Mouse (Mus musculus) v-Abl transformed pro-B cells (cell line): Measurements from ENCODE around the gene Nupl1.

ENCODE experiments used
- in situ Hi-C, 2 experiments: fragments of 400-800 bp; cut with MboI; formaldehyde crosslinking; loops; one replicate each; pipeline ENCODE4 v1.15.1; 2025; ENCODE audit not compliant: unreplicated experiment in 2 of 2

Gene Nupl1

GRCm38 (mm10) chr14:60252004-60253000 lies 1.1 kb upstream of the Nupl1 start:
- in situ Hi-C loops = loop anchor here (25.0 kb wide), 4 partner anchors 435 to 910 kb away; partner anchors contain the start of genes Cab39l (in 2 of the 2) and Setdb2 (in 2 of the 2)

GRCm38 (mm10) chr14:60250879-60251278 lies 352 bp downstream of the Nupl1 start:
- in situ Hi-C loops = loop anchor here (25.0 kb wide), 4 partner anchors 436 to 911 kb away; partner anchors contain the start of genes Cab39l (in 2 of the 2) and Setdb2 (in 2 of the 2)

- in situ Hi-C loops = loop anchor here (25.0 kb wide), 4 partner anchors 437 to 912 kb away; partner anchors contain the start of genes Cab39l (in 2 of the 2) and Setdb2 (in 2 of the 2)
These were observed 865 bp downstream of the Nupl1 start for GRCm38 (mm10) chr14:60250366-60250765.

- in situ Hi-C loops = no loop called here
These were observed 12.7 kb downstream of the Nupl1 start for GRCm38 (mm10) chr14:60238551-60238950.

GRCm38 (mm10) chr14:60219886-60220285 lies 31.3 kb downstream of the Nupl1 start:
- in situ Hi-C loops = no loop called here

GRCm38 (mm10) chr14:60217616-60218015 lies 33.6 kb downstream of the Nupl1 start:
- in situ Hi-C loops = no loop called here

- in situ Hi-C loops = no loop called here
These were observed 35.1 kb downstream of the Nupl1 start for GRCm38 (mm10) chr14:60216125-60216524.

- in situ Hi-C loops = no loop called here
These were observed 36.2 kb downstream of the Nupl1 start for GRCm38 (mm10) chr14:60215000-60215399.

GRCm38 (mm10) chr14:60214040-60214439 lies 37.2 kb downstream of the Nupl1 start:
- in situ Hi-C loops = no loop called here

GRCm38 (mm10) chr14:60209166-60209565 lies 42.1 kb downstream of the Nupl1 start:
- in situ Hi-C loops = no loop called here

- in situ Hi-C loops = no loop called here
These were observed 46.2 kb downstream of the Nupl1 start for GRCm38 (mm10) chr14:60204993-60205392.

GRCm38 (mm10) chr14:60196884-60197283 lies 54.3 kb downstream of the Nupl1 start, which contains the start of gene Atp8a2:
Gene Atp8a2 (minus strand): TSS chr14:60197179.
- in situ Hi-C loops = loop anchor here in 1 of 2 experiments (25.0 kb wide), 1 partner anchor 585 kb away; no protein-coding TSS in a partner anchor

GRCm38 (mm10) chr14:60195999-60196398 lies 55.2 kb downstream of the Nupl1 start:
- in situ Hi-C loops = loop anchor here in 1 of 2 experiments (25.0 kb wide), 1 partner anchor 584 kb away; no protein-coding TSS in a partner anchor

GRCm38 (mm10) chr14:60194606-60195005 lies 56.6 kb downstream of the Nupl1 start:
- in situ Hi-C loops = loop anchor here in 1 of 2 experiments (25.0 kb wide), 1 partner anchor 582 kb away; no protein-coding TSS in a partner anchor

GRCm38 (mm10) chr14:60189771-60190170 lies 61.5 kb downstream of the Nupl1 start:
- in situ Hi-C loops = loop anchor here (10.0 to 25.0 kb wide), 2 partner anchors 577 to 585 kb away; no protein-coding TSS in a partner anchor

GRCm38 (mm10) chr14:60188201-60188825 lies 62.9 kb downstream of the Nupl1 start:
- in situ Hi-C loops = loop anchor here (10.0 to 25.0 kb wide), 2 partner anchors 576 to 584 kb away; no protein-coding TSS in a partner anchor

GRCm38 (mm10) chr14:60181306-60181705 lies 69.9 kb downstream of the Nupl1 start:
- in situ Hi-C loops = loop anchor here (10.0 to 25.0 kb wide), 2 partner anchors 569 to 577 kb away; no protein-coding TSS in a partner anchor

- in situ Hi-C loops = loop anchor here in 1 of 2 experiments (10.0 to 25.0 kb wide), 2 partner anchors 164 to 566 kb away; no protein-coding TSS in a partner anchor
These were observed 72.7 kb downstream of the Nupl1 start for GRCm38 (mm10) chr14:60178571-60178955.

- in situ Hi-C loops = loop anchor here in 1 of 2 experiments (10.0 to 25.0 kb wide), 2 partner anchors 163 to 566 kb away; no protein-coding TSS in a partner anchor
These were observed 73.3 kb downstream of the Nupl1 start for GRCm38 (mm10) chr14:60177614-60178570.
